Mouse (Mus musculus) liver, adult 2 months (tissue): ENCODE results near the gene Snai3. TPM values are rescaled to one million over a fixed set of nuclear protein-coding genes. Genes with fewer than 3 reads are reported as not detected.
A peak's percentile ranks its signal among the peaks of the same experiment; 100 is the strongest.

Experiments
- DNase-seq: peaks from one replicate; pipeline ENCODE4 v3.0.0-alpha.2; 2011; ENCODE audit warnings: low read depth, low spot score; ENCODE audit errors: extremely low read depth
- H3K27ac ChIP-seq: fragments of 200-500 bp; replicated peaks from 2 replicates; pipeline ENCODE4 v1.5.1; 2012; ENCODE audit warnings: low read depth, mild to moderate bottlenecking, control low read depth, inconsistent platforms, low read length; ENCODE audit not compliant: insufficient read depth
- H3K27me3 ChIP-seq: fragments of 200-500 bp; 2 replicates; pipeline ENCODE4 v1.6.1; 2012; ENCODE audit warnings: mild to moderate bottlenecking, moderate library complexity, low read length, inconsistent platforms; ENCODE audit not compliant: control insufficient read depth, insufficient read depth
- H3K36me3 ChIP-seq: fragments of 200-500 bp; 2 replicates; pipeline ENCODE4 v1.6.1; 2012; ENCODE audit warnings: low read length, inconsistent platforms; ENCODE audit not compliant: control insufficient read depth, insufficient read depth
- H3K4me1 ChIP-seq: fragments of 200-500 bp; 2 replicates; pipeline ENCODE4 v1.6.1; 2011; ENCODE audit warnings: low read length; ENCODE audit not compliant: control insufficient read depth, insufficient read depth
- H3K4me3 ChIP-seq: fragments of 200-500 bp; 2 replicates; pipeline ENCODE4 v1.5.1; 2011; ENCODE audit warnings: low read depth, mild to moderate bottlenecking, control low read depth, low read length, moderate library complexity; ENCODE audit not compliant: insufficient read depth
- H3K79me2 ChIP-seq: fragments of 200-500 bp; 2 replicates; pipeline ENCODE4 v1.6.1; 2012; ENCODE audit warnings: inconsistent platforms, mild to moderate bottlenecking, low read length, moderate library complexity; ENCODE audit not compliant: control insufficient read depth, insufficient read depth
- H3K9ac ChIP-seq: fragments of 200-500 bp; 2 replicates; pipeline ENCODE4 v1.6.1; 2012; ENCODE audit warnings: low read depth, mild to moderate bottlenecking, control low read depth, inconsistent platforms, low read length
- CTCF ChIP-seq: fragments of 200-500 bp; IDR thresholded peaks from 2 replicates; pipeline ENCODE4 v1.5.1; 2011; ENCODE audit warnings: low read depth, low read length, control low read depth
- POLR2A ChIP-seq: fragments of 200-500 bp; IDR thresholded peaks from 2 replicates; pipeline ENCODE4 v1.6.1; 2011; ENCODE audit warnings: low read length, control low read depth; ENCODE audit not compliant: insufficient read depth; ENCODE audit errors: extremely low read depth
- whole genome bisulfite sequencing: fragments of 180-500 bp; shearing (Covaris S2); methylation state at CpG from one replicate; pipeline ENCODE4 v1.1.7; 2018; 5-methylcytosine and 5-hydroxymethylcytosine counted together
- polyA plus RNA-seq: library from polyadenylated mRNA; depleted of rRNA; stranded (reverse); fragments of >200 nt; gene quantifications from 2 replicates; pipeline ENCODE4 v1.2.3, GENCODE M21; 2012; rRNA removed
- total RNA-seq: library from RNA; depleted of rRNA; stranded (reverse); fragments of >200 nt; gene quantifications from 2 replicates; pipeline ENCODE4 v1.2.3, GENCODE M21; 2014; rRNA removed

The Snai3 gene
- total RNA-seq (not detected in 2 replicates), polyA plus RNA-seq (0.44 and 0.46 TPM in 2 replicates)

DNA sequence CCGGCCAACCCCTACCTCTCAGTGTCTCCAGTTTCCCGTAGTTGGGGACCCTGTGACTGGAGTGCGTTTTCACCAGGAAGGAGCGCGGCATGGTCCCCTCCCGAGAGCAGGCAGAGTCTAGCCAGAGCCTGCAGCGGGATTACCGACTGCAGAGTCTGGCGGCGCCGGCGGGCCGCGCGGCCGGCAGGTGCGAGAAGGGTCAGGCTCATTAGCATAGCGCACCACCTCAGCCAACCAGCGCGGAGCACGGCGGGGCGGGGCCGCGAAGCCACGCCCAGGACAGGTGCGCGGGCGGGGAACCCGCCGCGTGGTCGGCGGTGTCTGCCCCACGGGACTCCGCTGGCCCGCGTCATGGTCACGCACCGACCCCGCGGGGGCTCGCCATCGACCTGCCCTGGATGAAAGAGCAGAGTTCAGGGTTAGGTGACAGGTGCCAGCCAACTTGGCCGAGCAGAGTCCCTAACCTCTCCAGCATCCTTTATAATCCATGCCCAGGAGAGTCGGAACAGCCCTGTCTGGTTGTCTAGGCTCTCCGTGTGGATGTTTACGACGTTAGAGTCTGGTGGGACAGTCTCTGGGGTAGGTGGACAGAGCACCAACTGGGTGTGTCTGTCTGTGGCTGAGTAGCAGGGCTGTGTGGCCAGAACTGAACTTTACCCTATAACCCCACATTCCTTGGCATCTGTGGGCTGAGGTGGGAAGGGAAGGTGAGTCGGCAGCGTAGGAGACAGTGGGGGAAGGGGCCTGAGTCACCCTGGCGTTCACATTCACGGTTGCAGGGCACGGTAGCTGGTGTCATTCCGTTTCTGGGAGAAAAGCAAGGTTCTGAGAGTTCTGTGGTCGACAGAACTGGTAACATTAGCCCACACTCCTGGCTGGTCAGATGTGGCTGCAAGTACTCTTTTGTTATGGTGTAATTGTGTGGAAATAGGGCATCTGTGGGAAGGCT, at the start of gene Snai3:
Gene Snai3, minus strand, starts transcription at position 210 of the 949 bp plus-strand sequence.
- WGBS = 3% methylated on average over 56 of the region's 56 CpGs
- Histone ChIP-seq H3K79me2 (no peaks in the 10 kb centered on the region), H3K36me3 (no peaks in the 10 kb centered on the region), H3K4me1 (peaks cover 17% of the 10 kb centered on the region), H3K27me3 (no peaks in the 10 kb centered on the region), H3K9ac (peak within 1 kb of the TSS; percentile 19; the same call in 1 of the 2 replicates), H3K4me3 (peak within 1 kb of the TSS; percentile 27; the same call in 1 of the 2 replicates), H3K27ac (peak within 1 kb of the TSS; percentile 36)
- peak; percentile 68 for DNase-seq
- TF ChIP-seq CTCF (no peak), POLR2A (0 out of 2 replicates have a peak, but pooled peaks have one; percentile 18)

DNA sequence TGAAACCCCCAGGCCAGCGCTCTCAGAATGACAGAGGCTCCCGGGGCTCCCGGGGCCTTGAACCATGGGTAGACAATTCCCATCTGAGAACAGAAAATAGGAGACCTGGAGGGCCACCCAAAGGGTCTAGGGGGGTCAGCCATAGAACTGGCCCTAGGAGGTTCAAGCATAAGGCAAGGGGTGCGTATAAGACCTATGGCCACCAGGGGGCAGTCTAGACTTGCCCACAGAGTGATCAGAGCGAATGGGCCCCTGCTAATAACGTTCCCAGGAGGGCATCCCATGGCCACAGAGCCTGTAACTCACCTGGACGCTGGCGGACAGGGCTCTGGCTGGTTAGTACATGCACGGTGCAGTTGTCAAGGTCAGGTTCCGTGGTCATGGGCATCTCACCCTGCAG, 40.3 kb upstream of the Snai3 start:
- WGBS = 32% methylated on average over 10 of the region's 10 CpGs
- TF ChIP-seq CTCF (peak; percentile 91), POLR2A (no peak)
- no peaks in the 10 kb centered on the region for H3K36me3 ChIP-seq
- H3K4me1 ChIP-seq = no peaks in the 10 kb centered on the region
- no peaks in the 10 kb centered on the region for H3K27me3 ChIP-seq
- H3K27ac ChIP-seq = no peak overlapping the region
- no peak overlapping the region for H3K4me3 ChIP-seq
- no peak overlapping the region for H3K9ac ChIP-seq
- H3K79me2 ChIP-seq = no peaks in the 10 kb centered on the region
- peak; percentile 48 for DNase-seq

DNA sequence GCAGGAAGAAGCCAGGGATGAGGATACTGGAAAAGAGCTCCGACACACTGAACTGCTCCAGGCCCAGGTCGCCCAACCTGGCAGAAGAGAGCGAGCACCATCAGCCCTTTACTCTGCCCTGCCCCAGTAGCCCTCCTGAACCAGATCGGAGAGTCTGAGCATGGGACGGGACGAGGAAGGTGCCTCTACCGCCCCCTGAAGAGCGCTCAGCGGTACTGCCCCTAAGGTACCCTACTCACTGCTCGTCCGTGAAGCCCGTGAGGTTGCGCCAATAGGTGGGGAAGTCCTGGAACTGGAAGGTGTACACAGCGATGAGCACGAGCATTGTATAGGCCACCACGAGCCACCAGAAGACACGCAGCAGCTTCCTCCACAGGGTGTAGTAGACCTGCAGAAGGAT, 37.4 kb upstream of the Snai3 start:
- WGBS = 75% methylated on average over 17 of the region's 17 CpGs
- Histone ChIP-seq H3K79me2 (no peaks in the 10 kb centered on the region), H3K9ac (no peak overlapping the region), H3K4me1 (no peaks in the 10 kb centered on the region), H3K27me3 (no peaks in the 10 kb centered on the region), H3K4me3 (no peak overlapping the region), H3K27ac (no peak overlapping the region), H3K36me3 (no peaks in the 10 kb centered on the region)
- DNase-seq = no peak
- TF ChIP-seq POLR2A (no peak), CTCF (peak; percentile 42)

DNA sequence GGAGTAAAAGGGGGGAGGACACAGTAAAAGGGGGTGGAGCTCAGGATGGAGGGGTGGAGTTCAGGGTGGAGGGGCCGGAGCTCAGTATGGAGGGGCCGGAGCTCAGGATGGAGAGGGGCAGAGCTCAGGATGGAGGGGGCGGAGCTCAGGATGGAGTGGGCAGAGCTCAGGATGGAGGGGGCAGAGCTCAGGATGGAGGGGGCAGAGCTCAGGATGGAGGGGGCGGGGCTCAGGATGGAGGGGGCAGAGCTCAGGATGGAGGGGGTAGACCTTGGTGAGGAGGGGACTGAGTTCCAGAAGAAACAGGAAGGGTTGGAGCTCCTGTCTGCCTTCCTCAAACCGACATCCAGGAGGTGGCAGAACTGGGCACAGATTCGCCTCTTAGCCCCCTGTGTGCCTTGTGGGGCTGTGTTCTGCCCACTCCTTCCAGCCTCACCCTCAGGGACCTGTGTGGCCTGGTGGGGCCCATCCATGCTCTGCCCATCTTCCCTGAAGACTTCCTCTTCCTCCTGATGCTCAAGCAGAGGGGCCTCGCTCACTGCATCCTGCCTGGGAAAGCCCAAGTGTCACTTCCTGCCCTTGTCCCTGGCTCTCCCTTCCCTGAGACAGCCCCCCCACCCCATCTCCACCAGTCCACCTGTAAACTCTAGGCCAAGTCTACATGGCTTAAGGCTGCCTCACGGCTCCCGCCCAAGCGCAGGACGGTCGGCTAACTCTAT, 36.6 kb upstream of the Snai3 start:
- H3K27me3 ChIP-seq = no peaks in the 10 kb centered on the region
- no peak overlapping the region for H3K4me3 ChIP-seq
- no peaks in the 10 kb centered on the region for H3K36me3 ChIP-seq
- no peak overlapping the region; the same call in 1 of the 2 replicates for H3K27ac ChIP-seq
- no peak overlapping the region for H3K9ac ChIP-seq
- no peaks in the 10 kb centered on the region for H3K79me2 ChIP-seq
- H3K4me1 ChIP-seq = no peaks in the 10 kb centered on the region
- TF ChIP-seq CTCF = no peak
- no peak for TF ChIP-seq POLR2A
- 79% methylated on average over 11 of the region's 12 CpGs for WGBS
- DNase-seq = no peak

DNA sequence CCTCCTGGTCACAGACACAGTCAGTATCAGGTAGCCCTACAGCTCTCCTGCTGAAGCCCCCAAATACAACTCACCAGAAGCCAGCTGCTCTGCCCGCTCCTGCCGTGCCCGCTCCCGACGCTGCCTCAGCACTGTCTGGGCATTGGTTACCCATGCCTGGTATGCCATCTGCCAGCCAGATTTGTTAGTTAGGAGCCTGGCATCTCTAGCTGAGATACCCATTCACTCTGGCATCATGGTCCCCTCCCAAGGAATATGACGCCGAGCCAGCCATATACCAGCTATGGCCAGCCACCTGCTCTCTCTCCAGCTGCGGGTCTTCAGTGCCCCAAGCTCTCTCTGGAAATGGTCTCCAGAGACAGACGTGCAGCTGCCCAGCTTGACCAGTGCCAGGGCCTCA, 27.9 kb upstream of the Snai3 start:
- no peak overlapping the region for H3K27ac ChIP-seq
- no peaks in the 10 kb centered on the region for H3K36me3 ChIP-seq
- WGBS = 95% methylated on average over 9 of the region's 9 CpGs
- H3K9ac ChIP-seq = no peak overlapping the region
- H3K27me3 ChIP-seq = no peaks in the 10 kb centered on the region
- no peak for DNase-seq
- TF ChIP-seq CTCF = no peak
- H3K79me2 ChIP-seq = no peaks in the 10 kb centered on the region
- no peak overlapping the region for H3K4me3 ChIP-seq
- no peaks in the 10 kb centered on the region for H3K4me1 ChIP-seq

DNA sequence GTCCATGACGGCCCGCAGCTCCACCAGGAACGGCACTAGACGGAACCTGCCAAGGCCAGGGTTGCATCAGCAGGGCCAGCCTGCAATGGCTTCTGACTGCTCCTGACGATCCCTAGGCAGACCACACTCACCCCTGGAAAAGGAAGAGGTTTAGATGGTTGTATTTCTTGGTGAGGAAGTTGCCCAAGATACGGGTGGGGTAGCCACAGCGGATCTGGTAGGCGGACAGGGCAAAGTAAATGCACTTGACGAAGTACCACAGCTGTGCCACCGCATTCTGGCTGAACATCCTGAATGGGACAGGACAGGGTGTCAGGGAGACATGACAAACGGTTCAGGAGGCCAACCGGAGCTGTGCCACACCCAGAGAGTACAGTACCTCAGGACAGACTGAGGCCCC, 24.3 kb upstream of the Snai3 start:
- no peak overlapping the region for H3K27ac ChIP-seq
- DNase-seq = no peak
- H3K36me3 ChIP-seq = peaks cover 4% of the 10 kb centered on the region; the same call in 1 of the 2 replicates
- TF ChIP-seq POLR2A (no peak), CTCF (no peak)
- WGBS = 86% methylated on average over 12 of the region's 12 CpGs
- no peak overlapping the region for H3K9ac ChIP-seq
- H3K27me3 ChIP-seq = no peaks in the 10 kb centered on the region
- H3K4me1 ChIP-seq = no peaks in the 10 kb centered on the region
- H3K4me3 ChIP-seq = no peak overlapping the region
- H3K79me2 ChIP-seq = no peaks in the 10 kb centered on the region
